ENCODE assay signal across 9 mouse cellular contexts in genomic region chr5:136791204-136791603, GRCm38 (mm10).
DNase-seq lines count a peak whose midpoint lies in the region; ATAC-seq and TF ChIP-seq lines count a peak whose summit lies in the region.
"Had no signal": no experiment of that assay in that cellular context is flagged by ENCODE, and none has a peak within 500 bp of the region (broad histone marks: within the 10 kb centered on the region; RNA-seq: fewer than 3 reads in every experiment).

No protein-coding gene starts in this region.

- no peak overlapping the region for H3K4me3 ChIP-seq in midbrain, embryonic 10.5 days
- H3K4me3 ChIP-seq in midbrain, postnatal 0 days (ENCODE audit: low read depth, low read length) = no peak overlapping the region
- H3K4me3 ChIP-seq in forebrain, postnatal 0 days (ENCODE audit: low read depth, low read length) = no peak overlapping the region
- H3K4me3 ChIP-seq in limb, embryonic 14.5 days (replicated peaks; ENCODE audit: low read length) = no peak overlapping the region
- no peak overlapping the region for H3K4me3 ChIP-seq in gastrocnemius, adult 2 months
- H3K4me3 ChIP-seq: heart, embryonic 10.5 days had no signal

- H3K9ac ChIP-seq in midbrain, postnatal 0 days (replicated peaks; ENCODE audit: low read length, poor library complexity, severe bottlenecking) = no peak overlapping the region
- no peak overlapping the region for H3K9ac ChIP-seq in forebrain, postnatal 0 days
- no peak overlapping the region for H3K9ac ChIP-seq in limb, embryonic 14.5 days (ENCODE audit: low read depth, low read length, severe bottlenecking)

- DNase-seq in midbrain, embryonic 10.5 days (ENCODE audit: low spot score) = no peak
- no peak for DNase-seq in midbrain, postnatal 0 days (ENCODE audit: low spot score)
- DNase-seq in forebrain, postnatal 0 days = no peak
- DNase-seq in limb, embryonic 14.5 days (ENCODE audit: low spot score) = no peak
- no peak for DNase-seq in gastrocnemius, adult 2 months
- no peak for DNase-seq in left cerebral cortex, adult 9 months (ENCODE audit: low spot score in 2 of 2)

- 77% methylated on average over 3 of the region's 3 CpGs for WGBS in midbrain, embryonic 10.5 days
- 37% methylated on average over 3 of the region's 3 CpGs for WGBS in midbrain, postnatal 0 days
- WGBS in forebrain, postnatal 0 days = 14% methylated on average over 3 of the region's 3 CpGs
- 49% methylated on average over 3 of the region's 3 CpGs for WGBS in limb, embryonic 14.5 days

- intact Hi-C loops in gastrocnemius, adult 2 months (cut with DNase I) = loop anchor here (1.0 kb wide), 1 partner anchor 90 kb away; no protein-coding TSS in a partner anchor

- no peaks in the 10 kb centered on the region for H3K36me3 ChIP-seq in midbrain, embryonic 10.5 days
- H3K36me3 ChIP-seq in midbrain, postnatal 0 days (ENCODE audit: insufficient read depth, low read length) = no peaks in the 10 kb centered on the region
- H3K36me3 ChIP-seq in forebrain, postnatal 0 days (ENCODE audit: insufficient read depth) = no peaks in the 10 kb centered on the region
- H3K36me3 ChIP-seq in limb, embryonic 14.5 days (ENCODE audit: control insufficient read depth, insufficient read depth, low read length) = no peaks in the 10 kb centered on the region

- no peaks in the 10 kb centered on the region for H3K27me3 ChIP-seq in midbrain, embryonic 10.5 days (ENCODE audit: low read depth, poor library complexity, severe bottlenecking)
- no peaks in the 10 kb centered on the region for H3K27me3 ChIP-seq in midbrain, postnatal 0 days (ENCODE audit: insufficient read depth, low read length)
- H3K27me3 ChIP-seq in forebrain, postnatal 0 days (ENCODE audit: insufficient read depth, low read length) = no peaks in the 10 kb centered on the region
- no peaks in the 10 kb centered on the region for H3K27me3 ChIP-seq in limb, embryonic 14.5 days (ENCODE audit: control insufficient read depth, insufficient read depth, low read length)

- no peaks in the 10 kb centered on the region for H3K9me3 ChIP-seq in midbrain, embryonic 10.5 days (replicated peaks)
- no peaks in the 10 kb centered on the region for H3K9me3 ChIP-seq in midbrain, postnatal 0 days (ENCODE audit: low read length)
- H3K9me3 ChIP-seq in forebrain, postnatal 0 days (ENCODE audit: low read length) = no peaks in the 10 kb centered on the region
- no peaks in the 10 kb centered on the region for H3K9me3 ChIP-seq in limb, embryonic 14.5 days (ENCODE audit: control insufficient read depth, low read length)

- peak overlapping the region; percentile 50; the same call in 1 of the 2 replicates for H3K27ac ChIP-seq in midbrain, embryonic 10.5 days (replicated peaks)
- H3K27ac ChIP-seq in midbrain, postnatal 0 days (ENCODE audit: low read depth, low read length) = no peak overlapping the region
- H3K27ac ChIP-seq in forebrain, postnatal 0 days (ENCODE audit: low read depth, low read length) = 0 out of 2 replicates have a peak overlapping the region, but pooled peaks have one; percentile 5
- H3K27ac ChIP-seq in limb, embryonic 14.5 days (replicated peaks; ENCODE audit: low read depth, low read length) = no peak overlapping the region; the same call in 1 of the 2 replicates
- H3K27ac ChIP-seq in gastrocnemius, adult 2 months = no peak overlapping the region
- H3K27ac ChIP-seq: heart, embryonic 10.5 days; macrophage had no signal

- no peak overlapping the region for H3K4me2 ChIP-seq in midbrain, postnatal 0 days (ENCODE audit: low read depth, low read length, poor library complexity, severe bottlenecking)
- no peak overlapping the region for H3K4me2 ChIP-seq in forebrain, postnatal 0 days (ENCODE audit: low read depth)
- no peak overlapping the region for H3K4me2 ChIP-seq in limb, embryonic 14.5 days (replicated peaks; ENCODE audit: low read depth, low read length, severe bottlenecking)

- no peak for ATAC-seq in midbrain, postnatal 0 days (ENCODE audit: low FRiP score)
- peak; percentile 32; the same call in 1 of the 2 replicates for ATAC-seq in forebrain, postnatal 0 days
- ATAC-seq in limb, embryonic 14.5 days (ENCODE audit: low FRiP score, low read depth) = 0 out of 2 replicates have a peak, but pooled peaks have one; percentile 2
- no peak for ATAC-seq in megakaryocyte, adult 5-6 weeks (ENCODE audit: poor library complexity, severe bottlenecking)

- TF ChIP-seq CTCF in midbrain, postnatal 0 days (IDR thresholded peaks at IDR 0.05) = no peak
- no peak for TF ChIP-seq CTCF in forebrain, postnatal 0 days (IDR thresholded peaks at IDR 0.05; ENCODE audit: low read depth)
- no peak for TF ChIP-seq CTCF in gastrocnemius, adult 2 months (IDR thresholded peaks at IDR 0.05)

- peaks cover 8% of the 10 kb centered on the region; the same call in 1 of the 2 replicates for H3K4me1 ChIP-seq in midbrain, embryonic 10.5 days
- no peaks in the 10 kb centered on the region for H3K4me1 ChIP-seq in midbrain, postnatal 0 days (ENCODE audit: insufficient read depth, low read length)
- H3K4me1 ChIP-seq in forebrain, postnatal 0 days (ENCODE audit: insufficient read depth) = peaks cover 6% of the 10 kb centered on the region; the same call in 1 of the 2 replicates
- peaks cover 18% of the 10 kb centered on the region for H3K4me1 ChIP-seq in limb, embryonic 14.5 days (ENCODE audit: control insufficient read depth, insufficient read depth, low read length)

- no peak for TF ChIP-seq POLR2A in limb, embryonic 14.5 days (IDR thresholded peaks at IDR 0.05; ENCODE audit: borderline replicate concordance, extremely low read depth, insufficient read depth, insufficient read length)

Comparison
In these comparisons a context has a peak if more than half of its experiments do, and no peak if none do; other contexts are left out.
1. H3K27ac ChIP-seq: peak in midbrain, embryonic 10.5 days (single experiment) and forebrain, postnatal 0 days (single experiment); none in midbrain, postnatal 0 days (single experiment), limb, embryonic 14.5 days (single experiment) and gastrocnemius, adult 2 months (single experiment).
2. ATAC-seq: peak in forebrain, postnatal 0 days (single experiment) and limb, embryonic 14.5 days (single experiment); none in midbrain, postnatal 0 days (single experiment) and megakaryocyte, adult 5-6 weeks (single experiment).